Mouse (Mus musculus): Measurements from ENCODE around the gene Myo6. TPM values are rescaled to one million over a fixed set of nuclear protein-coding genes. Genes with fewer than 3 reads are reported as not detected.
A peak's percentile ranks its signal among the peaks of the same experiment; 100 is the strongest.

Myo6 gene
- total RNA-seq, 2 experiments from 2014 or later = 9.0 to 10.3 TPM

DNA sequence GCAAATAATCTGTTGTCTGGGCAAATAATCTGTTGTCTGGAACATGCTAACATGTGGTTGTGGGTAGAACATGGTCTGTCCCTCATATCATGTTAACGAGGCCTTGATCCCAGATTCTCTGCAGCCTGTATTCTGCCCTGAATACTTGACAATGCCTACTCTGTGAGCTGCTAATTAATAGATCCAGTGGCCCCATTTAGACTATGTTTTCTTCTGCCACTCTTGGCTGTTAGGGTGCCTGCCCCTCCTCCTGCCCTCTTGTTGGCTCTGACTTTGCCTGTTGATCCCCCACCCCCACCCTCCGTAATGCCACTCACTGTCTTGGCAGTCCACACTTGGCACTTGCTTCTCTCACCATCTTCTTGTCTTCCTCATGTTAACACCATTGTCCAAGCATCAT lies 13.8 kb downstream of the Myo6 start:
- intact Hi-C loops (cut with DNase I; ENCODE audit: low total_unique reads) = no loop called here

DNA sequence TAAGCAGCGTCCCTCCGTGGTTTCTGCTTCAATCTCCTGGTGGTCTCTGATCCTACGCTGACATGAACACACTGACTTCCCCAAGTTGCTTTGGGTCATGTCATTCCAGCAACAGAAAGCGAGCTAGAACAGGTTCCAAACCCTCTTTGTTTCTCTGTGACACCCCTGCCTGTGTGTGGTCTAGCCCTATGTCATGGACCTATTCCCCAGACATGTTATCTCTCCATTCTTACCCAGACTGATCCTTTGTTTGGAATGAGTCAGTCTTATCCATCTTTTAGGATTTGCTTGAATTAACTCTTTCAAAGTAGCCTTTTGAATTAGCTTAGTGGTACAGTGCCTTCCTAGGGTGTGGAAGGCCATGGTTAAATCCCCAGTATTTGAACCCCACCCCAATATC lies 14.9 kb downstream of the Myo6 start:
- no peak for DNase-seq
- intact Hi-C loops (cut with DNase I; ENCODE audit: low total_unique reads) = no loop called here

More for the DNA sequence above, 13.8 kb downstream of the Myo6 start:
- DNase-seq = no peak

DNA sequence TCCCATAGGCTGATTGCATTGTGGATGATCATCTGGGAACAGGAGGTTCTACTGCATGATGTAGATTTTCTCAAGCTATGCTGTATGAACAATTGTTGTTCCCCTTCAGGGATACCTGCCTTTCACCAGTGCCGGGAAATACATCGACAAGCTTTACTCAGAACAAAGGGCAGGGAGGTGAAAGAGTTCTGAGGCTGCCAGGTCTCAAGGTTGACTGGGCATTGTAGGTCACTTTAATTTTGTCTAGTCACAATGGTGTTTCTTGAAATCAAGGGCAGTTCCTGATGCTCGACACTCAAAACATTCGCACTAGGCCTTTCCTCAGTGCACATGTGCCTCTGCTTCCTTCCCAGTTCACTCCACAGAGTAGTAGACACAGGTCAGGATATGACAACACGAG lies 15.9 kb downstream of the Myo6 start:
- intact Hi-C loops (cut with DNase I; ENCODE audit: low total_unique reads) = no loop called here
- DNase-seq = no peak

DNA sequence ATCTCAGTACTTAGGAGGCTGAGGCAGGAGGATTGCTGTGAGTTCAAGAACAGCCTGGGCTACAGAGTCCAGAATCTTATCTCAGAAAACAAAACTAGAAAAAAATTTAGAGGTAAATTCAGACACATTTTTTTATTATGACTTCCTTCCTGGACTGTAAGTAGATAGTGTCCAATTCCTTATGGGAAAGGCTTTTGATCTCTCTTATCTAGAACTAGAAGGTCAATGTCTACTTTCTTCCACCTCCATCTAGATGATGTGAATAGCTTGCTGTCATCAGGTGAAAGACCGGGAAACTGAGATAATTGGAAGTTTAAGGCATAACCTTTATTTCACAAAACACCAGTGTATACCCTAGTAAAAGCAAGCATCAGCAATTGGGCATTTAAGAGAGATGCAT lies 16.9 kb downstream of the Myo6 start:
- DNase-seq = no peak
- intact Hi-C loops (cut with DNase I; ENCODE audit: low total_unique reads) = no loop called here

DNA sequence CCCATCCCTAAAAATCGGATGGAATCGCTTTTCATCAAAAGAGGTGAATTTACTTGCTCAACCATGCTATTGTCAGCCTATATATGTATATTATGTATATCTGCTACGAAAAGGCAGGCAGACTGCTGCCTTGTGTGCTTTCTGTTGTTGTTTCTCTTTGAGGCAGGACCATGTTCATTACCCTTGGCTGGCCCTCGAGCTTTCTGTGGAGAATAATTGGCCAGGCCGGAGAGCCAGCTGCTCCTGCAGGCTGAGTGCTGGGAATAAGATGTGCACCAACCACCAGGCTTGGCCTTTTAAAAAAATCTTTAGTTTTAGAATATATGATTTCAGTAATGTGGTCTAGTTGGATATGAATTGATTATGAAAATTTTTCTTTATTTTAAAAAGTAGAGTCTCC lies 19.3 kb downstream of the Myo6 start:
- no peak for DNase-seq
- intact Hi-C loops (cut with DNase I; ENCODE audit: low total_unique reads) = no loop called here

DNA sequence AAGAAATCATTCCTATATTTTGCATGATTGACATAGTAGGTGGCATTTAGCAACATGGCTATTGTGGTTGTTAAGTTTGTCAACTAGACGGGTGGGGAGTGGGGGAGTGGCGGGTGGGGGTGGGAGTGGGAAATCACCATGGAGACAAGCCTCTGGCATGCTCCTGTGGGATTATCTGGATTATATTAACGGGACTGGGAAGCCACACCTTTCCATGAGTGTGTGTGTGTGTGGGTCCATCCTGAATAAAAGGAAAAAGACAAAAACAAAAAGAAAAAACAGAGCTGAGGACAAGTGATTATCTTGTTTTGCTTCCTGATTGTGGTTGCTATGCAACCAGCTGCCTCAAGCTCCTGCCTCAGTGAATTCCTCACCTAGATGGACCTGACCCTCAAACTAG lies 20.9 kb downstream of the Myo6 start:
- DNase-seq = no peak
- intact Hi-C loops (cut with DNase I; ENCODE audit: low total_unique reads) = no loop called here

DNA sequence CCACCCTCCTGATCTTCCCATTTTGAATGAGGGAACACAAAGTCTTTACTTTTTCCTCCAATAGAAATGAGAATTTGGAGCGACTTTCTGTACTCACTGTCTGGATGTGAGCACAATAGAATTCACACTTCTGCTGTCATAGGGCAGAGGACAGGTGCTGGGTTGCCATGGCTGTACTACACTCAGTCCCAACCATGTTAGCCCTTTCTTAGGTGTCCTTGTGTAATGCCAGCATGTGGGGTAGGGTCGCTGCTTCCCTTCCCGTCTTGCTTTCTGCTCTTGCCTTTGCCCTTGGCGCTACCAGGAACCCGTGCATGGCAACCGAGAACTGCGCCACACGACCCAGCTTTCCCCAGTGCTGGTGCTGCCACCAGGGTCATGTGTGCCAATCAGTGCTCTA lies 21.9 kb downstream of the Myo6 start:
- intact Hi-C loops (cut with DNase I; ENCODE audit: low total_unique reads) = no loop called here

DNA sequence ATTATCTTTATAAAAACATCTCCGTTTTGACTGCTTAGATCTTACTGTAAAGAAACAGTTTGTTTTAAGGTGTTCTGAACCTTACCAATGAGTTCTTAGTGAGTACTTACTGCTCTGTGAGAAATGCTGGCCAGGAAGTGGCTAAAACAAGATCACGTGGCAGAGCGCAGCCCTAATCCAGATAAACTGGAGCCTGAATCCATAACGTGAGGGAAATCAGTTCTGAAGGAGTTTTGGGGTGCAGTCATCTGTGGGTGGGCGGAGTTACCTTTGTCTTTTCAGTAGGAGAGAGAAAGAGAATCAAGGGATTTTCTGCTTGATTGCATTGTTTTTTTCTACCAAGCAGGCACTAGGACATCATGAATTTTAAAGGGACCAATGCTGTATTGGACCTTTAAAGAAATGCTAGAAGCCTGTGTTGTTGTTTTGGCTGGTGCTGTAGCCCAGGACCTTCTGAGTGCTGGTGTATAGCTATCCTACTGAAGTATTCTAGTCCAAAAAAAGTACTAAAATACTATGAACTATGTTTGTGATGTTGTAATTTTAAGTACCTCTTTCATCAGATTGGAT lies 23.6 kb downstream of the Myo6 start:
- intact Hi-C loops (cut with DNase I; ENCODE audit: low total_unique reads) = no loop called here
- no peak for DNase-seq

More for the DNA sequence above, 21.9 kb downstream of the Myo6 start:
- DNase-seq = no peak

DNA sequence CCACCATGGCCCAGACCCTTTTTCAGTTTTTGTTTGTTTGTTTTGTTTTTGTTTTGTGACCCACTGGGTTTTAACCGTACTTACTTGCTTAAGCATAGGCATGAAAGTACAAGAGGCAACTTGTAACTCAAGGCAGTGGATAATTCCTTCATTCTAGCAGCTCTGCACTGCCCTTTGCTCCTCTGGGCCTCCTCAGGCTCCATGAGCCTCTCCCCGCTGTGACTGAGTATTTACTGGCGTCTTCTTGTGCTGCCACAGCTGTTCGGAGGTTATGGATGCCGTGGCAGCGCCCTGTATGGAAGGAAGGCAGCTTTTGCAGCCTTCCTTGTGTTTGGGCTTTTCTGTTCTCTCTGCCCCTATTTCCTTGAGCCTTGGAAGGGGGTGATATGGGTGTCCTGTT lies 26.4 kb downstream of the Myo6 start:
- intact Hi-C loops (cut with DNase I; ENCODE audit: low total_unique reads) = no loop called here
- no peak for DNase-seq

DNA sequence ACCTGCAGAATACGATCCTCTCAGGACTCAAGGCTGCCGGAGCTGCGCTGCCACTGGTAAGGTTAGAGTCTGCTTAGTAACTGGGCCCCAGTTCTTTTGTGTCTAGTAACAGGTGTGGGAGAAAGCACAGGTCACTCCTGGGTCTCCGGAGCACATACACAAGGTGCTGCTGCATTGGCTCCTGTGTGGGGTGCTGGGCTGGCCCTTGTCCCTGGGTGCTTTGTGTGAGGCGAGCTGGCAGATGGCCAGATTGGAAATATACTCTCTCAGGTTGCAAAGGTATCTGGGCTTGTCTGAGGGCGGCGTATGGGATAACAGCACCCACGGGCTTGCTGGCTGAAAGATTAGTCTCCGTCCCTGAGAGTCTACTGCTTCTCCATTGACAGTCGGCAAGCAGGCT lies 27.5 kb downstream of the Myo6 start:
- DNase-seq = no peak
- intact Hi-C loops (cut with DNase I; ENCODE audit: low total_unique reads) = no loop called here

DNA sequence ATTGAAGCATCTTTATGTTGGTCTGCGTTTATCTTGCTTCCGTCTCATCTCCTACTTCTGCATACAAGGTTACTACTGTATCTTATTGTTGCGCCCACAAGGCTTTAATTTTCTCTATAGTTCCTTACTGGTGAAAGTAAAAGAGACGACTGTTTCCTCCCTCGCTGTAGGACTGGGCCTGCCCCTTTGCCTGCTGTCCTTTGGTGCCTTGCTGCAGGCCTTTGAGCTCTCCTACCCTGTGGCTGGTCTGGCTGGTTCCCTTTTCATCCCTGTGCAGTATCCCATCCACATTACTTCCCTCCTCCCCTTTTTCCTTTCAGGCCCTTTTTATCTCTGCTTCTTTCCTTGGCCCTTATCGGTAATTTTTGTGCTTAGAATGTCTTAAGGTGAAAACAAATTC lies 29.6 kb downstream of the Myo6 start:
- DNase-seq = no peak
- intact Hi-C loops (cut with DNase I; ENCODE audit: low total_unique reads) = no loop called here

DNA sequence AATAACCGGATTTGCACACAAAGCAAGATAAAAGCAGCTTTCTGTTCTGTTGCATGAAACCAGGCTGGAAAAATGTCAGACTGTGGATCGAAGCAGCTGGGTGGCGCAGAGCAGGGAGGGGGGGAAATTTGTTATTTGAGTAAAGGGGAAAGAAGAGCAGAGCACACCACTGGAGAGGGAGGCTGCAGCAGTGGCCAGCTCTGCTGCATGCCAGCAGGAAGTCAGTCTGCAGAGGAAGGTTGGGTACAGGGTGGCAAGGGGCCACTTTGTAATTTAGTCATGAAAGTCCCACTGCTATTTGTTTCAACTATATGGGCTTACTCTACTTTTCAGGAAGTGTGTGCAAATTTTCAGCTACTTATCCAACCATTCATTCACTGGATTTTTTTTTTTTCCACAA lies 31.3 kb downstream of the Myo6 start:
- intact Hi-C loops (cut with DNase I; ENCODE audit: low total_unique reads) = no loop called here
- no peak for DNase-seq

DNA sequence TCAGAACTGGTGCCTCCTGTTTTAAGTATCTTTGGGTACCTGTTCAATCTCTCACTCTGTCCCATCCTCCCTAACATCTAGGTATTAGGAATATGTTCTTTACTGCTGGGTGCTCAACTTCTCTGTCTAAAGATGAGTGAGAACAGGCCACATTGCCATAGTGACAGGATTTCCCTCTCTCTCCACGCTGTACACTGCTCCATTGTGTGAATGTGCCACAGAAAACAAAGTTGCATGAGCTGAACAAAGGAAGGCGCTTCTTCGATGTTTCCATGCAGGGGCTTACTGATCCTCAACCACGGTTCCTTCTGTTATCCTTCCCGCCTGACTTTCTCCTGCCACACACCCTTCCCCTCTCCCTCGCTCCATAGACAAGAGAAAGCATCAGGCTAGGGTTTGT lies 32.4 kb downstream of the Myo6 start:
- DNase-seq = no peak
- intact Hi-C loops (cut with DNase I; ENCODE audit: low total_unique reads) = no loop called here

DNA sequence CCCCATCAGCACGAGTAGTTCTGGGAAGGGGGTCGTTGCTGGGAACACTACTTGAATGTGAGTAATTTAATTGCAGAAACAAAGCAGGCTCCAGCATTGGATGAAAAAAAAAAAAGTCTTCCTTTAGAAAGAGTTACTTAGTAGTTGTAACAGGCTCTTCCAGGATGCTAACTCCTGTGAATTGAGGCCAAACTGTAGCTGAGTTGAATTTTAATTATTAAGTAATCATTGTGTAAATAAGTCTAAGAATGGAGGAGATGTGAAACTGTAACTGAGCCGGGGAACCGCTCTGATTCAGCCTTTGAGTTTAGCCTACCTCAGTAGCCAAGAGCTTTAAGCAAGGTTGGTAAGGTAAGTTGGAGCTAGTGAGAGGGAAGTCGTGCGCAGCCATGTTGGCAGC lies 36.0 kb downstream of the Myo6 start:
- intact Hi-C loops (cut with DNase I; ENCODE audit: low total_unique reads) = no loop called here
- no peak for DNase-seq

DNA sequence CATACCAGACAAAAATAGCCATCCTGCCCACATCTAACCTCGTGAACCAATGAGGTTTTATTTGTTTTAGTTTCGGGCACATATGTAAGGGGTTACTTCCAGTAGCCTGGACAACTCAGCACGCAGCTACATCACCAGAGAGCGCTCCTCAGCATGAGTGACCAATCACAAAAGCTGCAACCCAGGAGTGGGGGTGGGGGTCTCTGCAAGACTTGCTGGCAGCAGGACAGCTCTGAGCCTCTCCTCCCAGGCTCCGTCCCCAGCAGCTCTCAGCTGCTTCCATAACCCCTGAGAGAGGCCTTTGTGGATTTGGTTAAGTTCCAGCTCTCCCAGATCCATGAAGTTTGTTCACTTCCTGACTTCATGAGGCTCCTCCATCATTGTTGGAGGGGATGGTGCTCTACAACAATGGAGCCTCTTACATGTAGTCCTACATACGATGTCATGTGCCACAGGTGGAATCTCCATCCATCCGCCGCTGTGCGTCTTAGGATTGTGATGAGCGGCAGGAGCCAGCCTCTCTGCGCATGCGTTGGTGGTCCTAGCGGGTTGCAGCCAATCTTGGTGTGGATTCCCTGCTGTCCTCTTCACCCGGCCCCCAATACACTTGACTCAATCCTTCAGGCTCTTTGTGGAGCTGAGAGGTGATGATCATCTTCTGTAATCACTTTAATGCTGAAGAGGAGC lies 37.7 kb downstream of the Myo6 start:
- peak; percentile 18 for DNase-seq

DNA sequence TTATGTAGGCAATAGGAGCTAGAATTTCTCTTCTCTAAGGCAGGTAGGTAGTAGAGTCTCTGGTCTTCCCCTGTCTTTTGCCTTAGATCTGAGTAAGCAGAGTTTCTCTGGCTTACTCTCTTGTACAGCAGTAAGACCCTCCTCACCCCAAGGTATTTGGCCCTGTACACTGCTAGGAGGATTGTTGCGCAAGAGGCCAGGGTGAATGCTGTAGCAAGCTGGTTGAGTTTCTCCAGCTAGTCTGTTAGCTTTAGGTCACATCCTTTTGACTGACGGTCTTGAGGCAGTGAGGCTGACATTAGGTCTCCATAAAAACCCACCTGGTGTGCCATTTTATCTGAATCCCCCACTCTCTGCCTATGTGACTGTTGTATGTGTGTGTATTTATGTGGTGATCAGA lies 43.9 kb downstream of the Myo6 start:
- intact Hi-C loops (cut with DNase I; ENCODE audit: low total_unique reads) = no loop called here
- DNase-seq = no peak

More for the DNA sequence above, 37.7 kb downstream of the Myo6 start:
- intact Hi-C loops (cut with DNase I; ENCODE audit: low total_unique reads) = no loop called here

DNA sequence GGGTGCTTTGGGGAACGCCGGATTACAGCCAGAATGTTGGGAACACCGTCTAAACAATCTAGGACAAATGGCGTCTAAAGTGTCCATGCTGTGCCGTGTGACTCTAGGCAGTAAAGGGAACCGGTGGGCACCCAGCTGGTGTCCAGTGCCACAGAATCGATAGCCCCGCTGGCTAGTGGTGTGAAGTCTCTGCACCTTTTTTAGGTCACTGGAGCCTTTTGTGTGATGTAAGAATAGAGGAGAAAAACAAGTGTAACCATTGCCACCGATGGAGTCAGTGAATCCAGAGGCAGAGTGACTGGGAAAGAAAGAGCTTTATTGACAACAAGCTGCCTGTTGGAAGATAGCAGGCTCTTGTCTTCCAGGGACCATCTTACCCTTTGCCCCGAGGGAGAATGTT lies 44.6 kb downstream of the Myo6 start:
- no peak for DNase-seq
- intact Hi-C loops (cut with DNase I; ENCODE audit: low total_unique reads) = no loop called here

DNA sequence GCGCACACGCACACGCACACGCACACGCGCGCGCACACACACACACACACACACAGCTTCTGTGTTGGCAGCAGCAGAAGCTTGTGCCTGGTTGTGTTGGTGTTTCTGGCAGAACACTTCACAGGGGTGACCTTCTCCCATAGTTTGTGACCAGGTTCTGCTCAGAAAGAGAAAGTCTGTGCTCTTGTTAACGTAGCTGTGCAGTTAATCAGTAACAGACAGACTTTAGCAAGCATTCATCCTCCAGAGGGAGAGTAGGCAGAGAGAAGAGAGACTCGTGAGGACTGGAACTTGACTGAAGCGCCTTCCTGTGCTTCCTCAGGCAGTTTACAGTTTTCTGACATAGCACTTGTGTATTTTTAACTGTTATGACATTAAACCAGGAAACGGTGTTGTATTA lies 45.3 kb downstream of the Myo6 start:
- intact Hi-C loops (cut with DNase I; ENCODE audit: low total_unique reads) = no loop called here

DNA sequence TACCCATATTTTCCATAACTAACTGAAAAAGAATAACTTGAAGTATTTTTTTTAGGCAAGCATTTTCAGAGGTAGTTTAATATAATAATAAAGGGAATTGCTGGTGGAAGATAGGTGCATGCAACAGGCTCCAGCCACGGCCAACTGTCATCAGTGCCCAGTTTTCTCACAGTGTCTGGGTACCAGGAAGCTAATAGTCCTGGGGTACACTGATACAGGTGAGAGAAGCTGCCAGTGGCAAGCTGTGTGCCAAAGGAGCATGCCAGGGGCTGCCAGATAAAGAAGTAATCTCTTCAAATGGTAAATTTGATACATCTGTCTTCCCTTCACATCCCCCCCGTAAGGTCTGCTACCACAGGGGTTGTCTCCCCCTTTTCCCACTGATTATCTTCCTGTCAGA lies 48.6 kb downstream of the Myo6 start:
- intact Hi-C loops (cut with DNase I; ENCODE audit: low total_unique reads) = no loop called here
- no peak for DNase-seq

More for the DNA sequence above, 45.3 kb downstream of the Myo6 start:
- no peak for DNase-seq

DNA sequence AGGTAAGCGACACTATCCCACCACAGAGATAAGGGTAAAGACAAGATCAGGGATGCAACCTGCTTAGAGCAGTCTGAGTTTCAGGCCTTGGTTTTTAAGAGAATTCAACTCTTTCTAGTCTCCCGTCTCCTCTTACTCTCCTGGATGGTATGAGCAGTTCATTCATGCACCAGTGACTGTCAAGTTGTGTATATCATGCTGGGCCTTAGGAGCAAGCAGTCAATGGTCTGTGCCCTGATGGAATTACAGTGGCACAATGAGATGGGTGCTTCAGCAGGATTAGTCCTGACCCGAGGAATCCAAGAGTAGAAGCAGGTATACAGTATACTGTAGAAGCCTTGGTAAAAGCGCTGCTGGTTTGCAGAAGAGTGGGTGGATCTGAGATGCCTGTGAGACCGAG lies 50.7 kb downstream of the Myo6 start:
- intact Hi-C loops (cut with DNase I; ENCODE audit: low total_unique reads) = no loop called here
- no peak for DNase-seq

DNA sequence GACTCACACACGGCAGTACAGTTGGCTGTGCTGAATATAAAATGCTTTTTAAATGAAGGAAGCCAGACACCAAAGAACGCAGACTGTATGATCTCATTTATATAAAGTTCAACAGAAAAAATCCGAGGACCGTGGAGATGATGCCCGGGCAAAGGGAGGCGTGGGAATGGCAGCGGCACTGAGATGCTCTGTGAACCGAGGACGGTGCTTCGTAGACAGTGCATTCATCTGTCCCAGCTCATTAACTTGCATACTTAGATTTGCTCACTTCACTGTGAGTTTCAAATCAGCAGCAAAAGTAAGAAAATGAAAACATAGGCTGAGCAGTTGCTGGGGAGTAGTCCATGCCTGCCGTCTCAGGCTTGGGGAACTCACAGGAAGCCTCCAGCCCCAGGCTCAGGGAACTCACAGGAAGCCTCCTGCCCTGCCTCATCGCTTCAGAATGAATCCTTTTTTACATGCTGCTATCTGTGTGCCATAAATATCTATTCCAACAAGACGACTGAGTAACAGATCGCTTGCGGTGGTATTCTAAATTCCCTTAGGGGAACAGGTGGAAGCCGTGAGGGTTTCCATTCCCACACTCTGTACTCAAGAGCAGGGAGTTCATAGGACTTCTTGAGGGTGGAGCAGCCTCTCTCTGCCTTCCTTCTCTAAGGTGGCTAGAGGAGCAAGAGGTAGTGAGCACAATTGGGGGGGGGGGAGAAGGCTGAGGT lies 52.1 kb downstream of the Myo6 start:
- no peak for DNase-seq
- intact Hi-C loops (cut with DNase I; ENCODE audit: low total_unique reads) = no loop called here

Data from gastrocnemius, postnatal 14 days (tissue).